Mouse (Mus musculus) right cerebral cortex, postnatal 4 days (tissue): ENCODE measurements around the gene Opn1sw.

Experiments used
- DNase-seq: peaks from one replicate; pipeline ENCODE4 v3.0.0-alpha.2; 2022

Gene Opn1sw

GRCm38 (mm10) chr6:29388052-29388518 is at the start of gene Opn1sw:
Gene Opn1sw (minus strand): TSS chr6:29388468.
- no peak for DNase-seq

- DNase-seq, result no peak
These were observed 48.2 kb upstream of the Opn1sw start for GRCm38 (mm10) chr6:29436461-29436934.

GRCm38 (mm10) chr6:29435940-29436451 is 47.7 kb upstream of the Opn1sw start:
- DNase-seq, result no peak

GRCm38 (mm10) chr6:29434911-29435691 is 46.8 kb upstream of the Opn1sw start:
- DNase-seq, result peak; percentile 34

- no peak for DNase-seq
These were observed 45.8 kb upstream of the Opn1sw start for GRCm38 (mm10) chr6:29433804-29434795.

GRCm38 (mm10) chr6:29433038-29433803 is 45.0 kb upstream of the Opn1sw start, which contains the start of gene Flnc:
Gene Flnc (plus strand): TSS chr6:29433256.
- DNase-seq, result peak; percentile 20

GRCm38 (mm10) chr6:29432676-29433037 is 44.4 kb upstream of the Opn1sw start:
- DNase-seq, result no peak

GRCm38 (mm10) chr6:29432156-29432555 is 43.9 kb upstream of the Opn1sw start:
- DNase-seq, result no peak

- no peak for DNase-seq
These were observed 43.2 kb upstream of the Opn1sw start for GRCm38 (mm10) chr6:29431473-29431872.

- DNase-seq, result no peak
These were observed 42.6 kb upstream of the Opn1sw start for GRCm38 (mm10) chr6:29430681-29431420.

GRCm38 (mm10) chr6:29428171-29428570 is 39.9 kb upstream of the Opn1sw start:
- DNase-seq, result no peak

GRCm38 (mm10) chr6:29426331-29426730 is 38.1 kb upstream of the Opn1sw start:
- no peak for DNase-seq

- no peak for DNase-seq
These were observed 36.9 kb upstream of the Opn1sw start for GRCm38 (mm10) chr6:29425118-29425517.

- no peak for DNase-seq
These were observed 32.3 kb upstream of the Opn1sw start for GRCm38 (mm10) chr6:29420596-29420995.

- DNase-seq, result no peak
These were observed 27.2 kb upstream of the Opn1sw start for GRCm38 (mm10) chr6:29415446-29415845.

GRCm38 (mm10) chr6:29406412-29406811 is 18.1 kb upstream of the Opn1sw start:
- no peak for DNase-seq

GRCm38 (mm10) chr6:29402693-29403342 is 14.6 kb upstream of the Opn1sw start:
- DNase-seq, result no peak

- DNase-seq, result no peak
These were observed 11.6 kb upstream of the Opn1sw start for GRCm38 (mm10) chr6:29399851-29400250.

GRCm38 (mm10) chr6:29397575-29397974 is 9.3 kb upstream of the Opn1sw start:
- DNase-seq, result peak; percentile 56

GRCm38 (mm10) chr6:29396714-29397540 is 8.7 kb upstream of the Opn1sw start:
- DNase-seq, result peak; percentile 39
